Mouse (Mus musculus): ENCODE measurements around the gene Glce.

GRCm38 (mm10) chr9:62115826-62116225, 6.6 kb downstream of the Glce start:
- TF ChIP-seq CTCF (IDR thresholded peaks at IDR 0.05; ENCODE audit: insufficient read depth, low read depth, low read length) (no peak), POLR2A (IDR thresholded peaks at IDR 0.05; ENCODE audit: insufficient read depth, low read depth, low read length) (no peak)
